Mouse (Mus musculus) gastrocnemius, adult 18-20 months (tissue): ENCODE data around the gene Cd5. TPM values are rescaled to one million over a fixed set of nuclear protein-coding genes. Genes with fewer than 3 reads are reported as not detected.

ENCODE experiments used
- DNase-seq: peaks from one replicate; pipeline ENCODE4 v3.0.0; 2021; ENCODE audit warnings: low spot score
- total RNA-seq, 2 experiments: library from RNA; stranded (reverse); gene quantifications; 2 replicates each; pipeline ENCODE4 v1.2.3; 2021

Cd5 gene
- total RNA-seq, 2 experiments from 2014 or later: not detected

DNA sequence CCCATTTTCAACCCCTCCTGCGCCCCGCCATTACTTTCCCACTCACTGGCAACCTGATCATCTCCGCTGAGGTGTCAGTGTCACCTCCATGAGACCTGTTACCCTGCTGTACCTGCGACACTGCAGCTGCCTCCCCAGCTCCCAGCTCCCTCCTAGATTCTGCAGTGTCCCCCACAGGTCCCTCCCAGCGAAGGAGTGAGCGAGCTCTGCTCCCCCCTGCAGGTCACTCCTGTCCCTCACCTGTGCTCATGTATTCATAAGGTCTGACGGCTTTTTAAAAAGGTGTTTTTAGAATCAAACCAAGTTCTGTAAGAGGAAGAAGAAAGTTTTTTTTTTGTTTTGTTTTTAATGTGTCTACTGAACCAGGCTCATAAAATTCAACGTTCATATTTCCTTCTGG lies 36.7 kb downstream of the Cd5 start:
- DNase-seq: no peak

DNA sequence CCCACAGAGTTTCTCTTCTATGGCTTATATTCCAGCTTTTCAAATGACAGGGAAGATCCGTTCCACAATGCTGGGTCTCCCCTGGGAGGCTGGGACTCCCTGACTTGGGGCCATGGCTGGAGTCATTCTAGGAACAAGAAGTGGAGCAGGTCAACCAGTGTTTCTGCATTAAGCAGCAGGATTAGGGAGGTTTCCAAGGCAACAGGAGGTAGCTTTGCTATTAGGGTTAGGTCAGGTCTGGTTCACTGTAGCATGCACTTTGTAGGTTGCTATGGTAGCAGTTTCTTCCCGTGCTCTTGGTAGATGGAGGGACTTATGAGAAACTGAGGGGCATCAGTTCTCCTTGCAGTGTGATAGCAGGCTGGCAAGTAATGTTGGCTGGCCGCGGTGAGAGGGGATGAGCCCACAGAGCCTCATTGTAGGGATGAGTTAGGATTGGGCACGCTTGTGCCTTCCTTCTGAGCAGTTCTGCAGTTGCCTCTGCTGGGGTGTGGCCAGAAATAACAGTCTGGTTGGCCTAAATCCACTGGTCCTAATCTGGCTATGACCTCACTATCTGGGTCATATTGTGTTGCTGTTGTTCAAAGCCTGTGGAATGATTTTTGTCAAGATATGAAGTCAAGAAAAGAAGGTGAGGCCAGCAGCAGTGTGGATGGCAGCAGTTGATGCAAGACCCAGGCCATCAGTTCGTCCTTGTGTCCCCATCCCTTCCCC lies 37.6 kb downstream of the Cd5 start:
- peak; percentile 83 for DNase-seq

DNA sequence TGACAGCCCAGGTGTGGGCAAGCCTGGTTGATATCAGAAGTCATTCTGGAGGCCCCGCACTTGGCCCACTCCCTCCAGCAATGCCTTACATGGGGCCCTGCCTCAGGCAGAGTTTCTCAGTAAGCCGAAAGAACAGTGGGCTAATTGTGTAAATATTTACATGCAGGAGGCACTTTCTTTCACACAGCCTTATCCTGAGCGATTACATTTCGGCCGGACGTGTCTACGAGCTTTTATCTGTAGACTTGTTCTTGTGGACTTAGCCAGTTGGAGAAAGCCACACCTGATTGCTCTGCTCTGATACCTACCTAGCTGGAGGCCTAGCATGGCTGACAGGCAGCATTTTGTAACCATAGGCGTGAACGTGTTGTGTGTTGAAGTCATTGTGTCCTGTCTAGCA lies 39.0 kb downstream of the Cd5 start:
- DNase-seq: no peak

DNA sequence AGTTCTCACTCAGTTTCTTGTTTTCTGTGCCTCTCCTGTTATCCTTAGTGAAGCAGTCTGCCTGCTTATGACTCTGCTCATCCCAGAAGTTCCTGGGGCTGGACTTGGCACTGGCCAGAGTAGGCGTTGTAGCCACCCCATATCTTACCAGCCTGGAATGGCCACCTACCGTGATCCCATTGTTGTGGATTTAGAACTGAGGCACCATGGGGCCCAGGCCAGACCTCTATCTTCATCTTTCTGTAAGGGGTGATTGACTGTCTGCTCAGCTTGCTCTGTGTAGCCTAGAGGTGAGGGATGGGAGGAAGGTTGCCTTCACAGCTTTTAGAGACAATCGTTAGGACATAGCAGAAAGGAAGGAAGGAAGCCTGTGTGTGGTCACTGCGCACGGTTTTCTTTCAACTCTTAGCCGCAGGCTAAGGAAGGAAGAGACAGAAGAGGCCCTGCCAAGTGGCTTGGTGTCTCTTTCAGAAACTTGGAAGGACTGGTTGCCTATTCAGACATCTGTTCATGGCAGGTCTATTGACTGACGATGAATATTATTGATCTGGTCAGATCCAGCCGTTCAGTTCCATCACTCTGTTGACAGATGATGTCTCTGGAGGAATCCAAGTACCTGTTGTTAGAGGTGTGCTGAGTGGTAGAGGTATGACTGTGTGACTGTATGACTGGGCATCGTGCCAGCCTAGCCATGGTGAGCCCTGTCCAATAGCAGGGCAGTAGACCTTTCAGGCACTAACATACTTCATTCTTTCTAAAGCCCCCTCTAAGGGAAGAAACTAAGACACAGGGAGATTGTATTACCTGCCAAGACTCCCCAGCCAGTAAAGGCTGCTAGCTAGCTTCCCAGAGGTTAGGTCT lies 40.4 kb downstream of the Cd5 start:
- no peak for DNase-seq

DNA sequence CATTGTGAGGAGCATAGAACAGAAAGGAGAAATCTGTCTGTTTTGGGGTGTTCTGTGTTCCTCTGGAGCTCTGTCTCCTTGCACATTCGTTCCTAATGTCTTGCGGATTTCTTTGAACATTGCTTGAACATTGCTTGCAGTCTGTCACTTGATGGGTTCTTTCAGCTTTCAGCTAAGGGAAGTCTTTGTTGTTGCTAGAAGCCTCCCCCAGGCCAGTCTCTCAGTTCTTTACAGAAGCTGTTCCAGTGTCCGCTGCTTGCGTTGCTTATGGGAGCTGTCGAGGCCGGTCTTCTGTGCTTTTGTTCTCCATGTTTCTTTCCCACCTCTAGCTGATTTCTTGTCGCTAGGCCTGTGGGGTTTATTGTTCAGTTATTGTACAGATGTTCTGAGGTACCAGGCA lies 43.0 kb downstream of the Cd5 start:
- no peak for DNase-seq

DNA sequence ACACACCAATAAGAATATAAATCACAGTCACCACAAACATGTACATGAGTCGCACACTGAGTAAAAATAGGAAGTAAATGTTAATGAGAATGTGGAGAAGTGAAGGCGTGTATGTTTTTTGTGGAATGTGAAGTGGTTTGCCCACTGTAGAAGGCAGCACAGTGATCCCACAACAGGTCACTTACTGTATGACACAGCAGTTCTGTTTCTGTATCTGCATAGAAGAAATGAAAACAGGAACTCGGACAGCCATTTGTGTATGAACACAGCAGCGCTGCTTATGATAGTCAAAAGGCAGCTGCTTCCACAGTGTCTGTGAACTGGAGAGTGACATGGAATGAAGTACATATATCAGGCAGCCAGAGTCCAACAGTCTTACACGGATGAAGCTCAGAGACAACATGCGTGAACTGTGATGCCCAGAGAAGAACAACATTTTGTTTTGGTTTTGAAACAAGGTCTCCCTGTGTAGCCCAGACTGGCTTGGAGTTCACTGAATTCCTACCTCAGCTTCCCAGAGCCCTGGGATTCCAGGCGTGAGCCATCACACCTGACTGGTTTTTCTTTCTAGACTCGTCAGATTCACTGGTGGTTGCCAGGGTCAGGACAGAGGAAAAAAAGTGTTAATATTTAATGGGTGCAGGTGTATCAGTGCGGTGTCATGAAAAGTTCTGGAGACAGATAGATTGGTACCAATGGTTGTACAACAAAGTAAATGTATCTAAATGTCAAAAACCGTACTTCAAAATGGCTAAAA lies 44.7 kb downstream of the Cd5 start:
- DNase-seq: no peak

DNA sequence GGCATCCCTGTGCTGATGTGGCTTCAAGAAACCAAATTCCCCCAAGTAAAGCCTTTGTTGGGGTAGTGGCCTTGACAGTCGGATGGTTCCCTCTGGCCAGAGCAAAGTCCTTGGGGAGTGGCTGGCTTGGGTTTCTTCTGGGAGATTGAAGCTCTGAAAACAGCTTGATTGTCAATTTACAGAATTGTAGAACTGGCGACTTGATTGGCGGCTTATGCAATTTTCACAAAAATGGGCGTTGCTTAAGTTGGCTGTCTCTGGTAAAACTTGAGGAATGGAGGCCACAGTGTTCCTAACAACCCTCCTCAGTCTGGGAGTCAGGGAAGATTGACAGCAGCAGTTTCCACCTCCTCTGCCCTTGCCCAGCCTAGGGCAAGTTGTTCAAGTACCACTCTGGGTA lies 46.4 kb downstream of the Cd5 start:
- no peak for DNase-seq

DNA sequence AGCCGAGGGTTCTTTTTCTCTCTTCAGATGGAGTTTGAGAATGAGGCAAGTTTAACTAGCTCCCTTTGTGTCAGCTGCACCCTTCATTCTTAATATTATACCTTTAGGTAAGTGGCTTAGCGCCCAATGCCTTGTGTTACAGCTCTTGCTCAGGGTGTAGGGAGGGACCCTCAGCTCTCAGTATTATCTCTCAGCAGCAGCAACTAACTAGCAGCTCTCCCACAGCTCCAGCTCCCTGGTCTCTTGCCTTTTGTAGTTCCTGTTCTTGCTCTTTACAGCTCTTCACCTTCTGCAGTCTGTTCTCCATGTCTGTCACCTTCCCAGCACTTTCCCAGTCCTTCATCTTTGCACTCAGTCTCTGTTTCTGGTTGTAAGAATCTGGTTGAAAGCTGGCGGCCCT lies 47.1 kb downstream of the Cd5 start:
- no peak for DNase-seq

DNA sequence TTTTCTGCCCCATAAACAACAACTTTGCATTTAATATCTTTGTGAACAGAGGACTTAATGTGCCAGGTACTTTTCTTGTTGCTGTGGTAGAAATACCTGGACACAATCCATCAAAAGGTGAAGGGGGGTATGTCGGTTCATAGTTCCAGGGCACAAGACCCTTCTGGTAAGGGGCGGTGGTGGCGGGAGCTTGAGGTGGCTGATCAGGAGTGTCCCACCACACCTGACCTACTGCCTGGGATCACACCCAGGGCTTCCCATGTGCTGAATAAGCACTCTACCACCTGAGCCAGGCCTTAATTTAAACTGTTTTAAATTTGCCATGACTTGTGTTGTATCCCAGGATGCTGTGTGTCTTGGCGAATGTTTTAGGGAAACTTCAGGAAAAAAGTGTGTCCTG lies 47.7 kb downstream of the Cd5 start:
- no peak for DNase-seq

DNA sequence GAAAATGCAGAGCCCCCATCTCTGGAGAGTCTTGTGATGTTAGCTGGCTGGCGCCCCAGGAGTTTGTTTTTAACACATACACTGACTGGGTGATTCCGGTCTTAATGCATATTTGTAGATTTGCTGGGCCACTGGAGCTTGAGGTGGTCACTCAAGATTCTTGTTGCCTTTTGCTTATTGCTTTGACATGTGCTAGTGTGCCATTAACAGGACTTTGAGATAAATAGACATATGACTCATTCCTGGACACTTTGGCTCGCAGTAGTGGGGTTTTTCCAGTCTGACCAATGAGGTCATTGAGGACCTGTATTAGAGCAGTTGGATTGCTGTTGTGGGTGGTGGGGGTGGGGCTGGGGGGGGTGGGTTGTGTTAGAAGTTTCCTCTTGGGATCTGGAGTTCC lies 48.5 kb downstream of the Cd5 start:
- peak; percentile 57 for DNase-seq

DNA sequence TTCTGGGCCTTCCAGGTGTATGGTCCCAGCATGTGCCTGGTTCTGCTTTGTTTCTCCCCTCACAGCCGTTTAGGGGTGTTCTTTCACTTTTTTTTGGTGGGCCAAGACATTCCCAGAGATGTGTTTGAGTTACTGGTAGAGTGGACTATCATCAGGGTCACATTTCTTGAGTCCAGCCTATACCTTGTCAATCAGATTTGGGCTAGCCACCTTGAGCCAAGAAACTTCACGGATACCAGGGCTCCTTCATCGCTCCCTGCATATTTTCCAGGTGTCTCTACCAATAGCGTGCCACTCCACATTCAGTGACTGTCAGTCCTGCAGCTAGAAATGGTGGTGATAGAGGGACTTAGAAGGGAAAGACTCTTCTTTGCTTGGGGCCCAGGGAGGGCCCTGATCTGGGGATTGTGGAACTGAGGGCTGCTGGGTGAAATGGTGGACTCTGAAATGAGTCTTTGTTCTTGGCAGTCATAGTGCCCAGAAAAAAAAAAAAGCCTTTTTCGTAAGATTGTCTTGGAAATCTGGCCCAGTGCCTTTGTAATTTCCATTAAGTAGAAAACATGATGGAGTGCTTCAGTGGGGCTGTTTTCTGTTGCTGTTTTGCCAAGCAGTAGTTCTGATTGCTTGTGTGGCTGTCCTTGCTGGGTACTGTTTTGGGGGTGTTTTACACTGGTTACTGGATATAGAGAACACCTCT lies 49.2 kb downstream of the Cd5 start:
- DNase-seq: peak; percentile 37

DNA sequence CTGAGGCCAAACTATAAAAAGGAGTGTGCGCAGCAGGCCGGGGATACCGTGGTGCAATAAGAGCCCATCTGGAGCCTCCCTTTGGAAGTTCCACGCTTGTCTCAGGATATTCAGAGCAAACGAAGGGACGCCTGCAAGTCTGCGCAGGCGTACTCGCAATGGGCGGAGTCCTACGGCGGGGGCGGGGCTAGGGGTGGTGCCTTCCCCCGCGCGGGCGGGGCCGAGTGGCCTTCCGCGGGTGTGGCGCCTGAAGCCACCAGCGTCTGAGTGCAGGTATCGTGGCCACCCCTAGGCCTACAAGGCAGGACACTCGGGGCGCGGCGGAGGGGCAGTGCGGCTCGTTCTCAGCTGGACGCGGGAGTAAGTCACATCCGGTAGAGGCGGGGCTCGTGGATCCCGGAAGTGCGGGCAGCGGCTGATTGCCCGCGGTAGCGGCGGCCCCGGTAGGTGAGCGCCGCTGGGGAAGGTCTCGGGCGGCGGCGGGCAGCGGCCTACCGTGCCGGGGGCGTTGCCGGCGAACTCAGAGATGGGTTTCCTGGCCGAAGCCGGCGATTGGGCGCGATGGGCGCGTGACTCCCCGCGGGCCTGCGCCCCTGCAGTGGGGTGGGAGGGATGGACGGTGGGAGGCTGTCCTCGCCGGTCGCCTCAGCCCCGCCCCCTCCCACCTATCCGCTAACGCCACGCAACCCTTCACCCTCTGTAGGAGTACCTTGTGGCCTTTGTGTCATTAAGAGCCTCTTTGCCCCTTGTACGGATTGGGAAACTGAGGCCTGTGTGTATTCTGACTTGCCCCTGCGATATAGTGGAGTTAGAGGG lies 50.1 kb downstream of the Cd5 start, which contains the start of gene Vps37c:
Gene Vps37c (plus strand): TSS at position 199 of the 816 bp plus-strand sequence.
- peak; percentile 94 for DNase-seq

DNA sequence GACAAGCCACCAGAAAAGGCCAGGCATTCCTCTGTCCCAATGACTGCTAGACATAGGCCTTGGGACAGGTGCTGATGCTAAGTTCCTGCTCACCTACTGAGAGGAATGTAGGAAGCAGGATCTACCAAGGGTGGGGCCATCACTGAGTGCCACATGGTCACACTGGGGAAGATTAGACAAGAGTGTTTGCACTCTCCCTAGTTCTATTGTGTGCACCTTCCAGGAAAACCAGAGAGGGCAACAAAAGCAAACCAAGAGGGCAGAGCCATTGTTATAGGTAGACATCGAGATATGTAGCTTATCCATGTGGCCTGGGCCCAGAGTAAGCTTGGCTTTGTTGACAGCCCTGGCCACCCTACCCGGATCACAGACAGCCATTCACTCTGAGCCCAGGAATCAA lies 53.1 kb downstream of the Cd5 start:
- DNase-seq: no peak

DNA sequence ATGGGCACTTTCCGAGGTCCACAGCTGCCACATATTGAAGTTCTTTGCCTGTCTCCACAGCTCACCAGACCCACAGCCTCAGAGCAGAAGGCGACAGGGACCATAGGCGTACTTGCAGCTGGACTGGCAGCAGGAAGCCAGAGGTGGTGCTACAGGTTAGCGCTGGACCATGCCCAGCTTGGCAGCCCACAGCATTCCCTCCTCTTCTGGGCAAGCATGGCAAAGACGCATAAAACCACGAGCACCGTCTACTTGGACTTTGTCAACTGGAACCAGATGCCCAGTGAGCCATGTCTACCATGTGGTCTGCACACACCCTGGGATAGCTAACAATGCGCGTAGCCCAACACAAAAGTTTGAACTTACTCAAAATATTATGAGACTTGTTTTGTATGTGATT lies 53.7 kb downstream of the Cd5 start:
- DNase-seq: no peak

DNA sequence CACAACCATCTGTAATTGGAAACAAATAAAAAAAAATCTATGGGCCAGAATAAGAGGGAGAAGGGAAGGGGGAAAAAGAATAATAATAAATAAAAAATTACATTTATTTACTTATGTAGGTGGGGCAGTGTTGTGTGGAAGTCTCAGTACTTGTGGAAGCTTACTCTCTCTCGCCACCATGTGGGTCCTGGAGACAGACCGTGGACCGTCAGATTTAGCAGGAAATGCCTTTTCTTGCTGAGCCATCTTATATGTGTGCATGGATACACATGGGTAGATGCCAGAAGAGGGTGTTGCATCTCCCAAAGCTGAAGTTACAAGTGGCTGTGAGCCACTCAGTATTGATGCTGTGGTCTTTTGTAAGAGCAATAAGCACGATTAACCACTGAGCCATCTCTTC lies 57.2 kb downstream of the Cd5 start:
- DNase-seq: no peak

DNA sequence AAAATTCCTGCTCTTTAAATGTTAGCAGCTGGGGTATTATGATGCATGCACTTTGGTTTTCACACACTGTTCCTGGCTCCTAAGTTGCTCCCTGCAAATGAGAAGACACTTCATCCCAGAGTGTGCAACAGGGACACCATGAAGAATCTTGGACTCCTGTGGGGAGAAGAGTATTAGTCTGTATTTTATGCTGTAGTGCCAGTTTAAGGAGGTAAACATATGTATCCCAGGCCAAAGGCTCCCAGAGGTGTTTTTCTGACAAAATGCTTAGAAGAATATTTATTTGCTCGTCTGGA lies 60.1 kb downstream of the Cd5 start:
- no peak for DNase-seq

DNA sequence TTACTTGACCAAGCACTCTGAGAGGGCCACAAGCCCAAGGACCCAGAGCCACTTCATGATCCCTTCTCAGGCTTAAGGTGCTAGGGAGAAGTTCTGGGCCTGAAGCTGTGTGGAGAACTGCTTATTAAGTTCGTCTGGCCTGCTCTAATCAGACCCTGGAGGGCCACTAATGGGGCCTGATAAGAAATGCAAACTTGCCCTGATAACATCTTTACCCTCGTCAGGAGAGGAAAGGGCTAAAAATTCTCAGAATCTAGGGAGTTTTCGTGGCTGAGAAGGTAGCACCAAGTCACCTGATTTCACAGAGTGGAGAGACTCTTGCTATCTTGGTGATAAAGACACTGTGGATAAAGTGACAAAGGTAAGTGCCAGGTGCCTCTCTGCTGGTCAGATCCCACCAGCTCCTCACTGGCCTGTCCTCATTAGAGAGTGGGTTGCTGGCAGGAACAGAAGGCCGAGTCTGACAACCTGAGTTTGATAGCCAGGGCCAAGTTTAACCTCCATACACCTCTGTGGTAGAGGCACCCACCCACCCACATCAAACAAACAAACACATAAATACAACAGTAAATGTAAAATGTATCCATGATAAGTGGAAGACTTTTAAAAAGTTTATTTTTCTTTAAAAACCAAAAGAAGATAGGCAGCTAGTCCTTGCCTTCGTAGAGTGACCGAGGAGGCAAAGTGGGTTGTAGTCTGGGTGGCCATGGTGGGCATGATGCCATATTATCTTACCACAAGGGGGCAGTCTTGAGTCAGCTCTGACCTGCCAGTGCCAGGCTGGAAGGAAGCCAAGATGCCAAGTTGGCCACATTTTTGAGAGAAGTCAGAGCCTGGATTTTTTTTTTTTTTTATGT lies 60.7 kb downstream of the Cd5 start, which contains the start of gene Pga5:
Gene Pga5 (minus strand): TSS at position 157 of the 857 bp plus-strand sequence.
- DNase-seq: peak; percentile 85

DNA sequence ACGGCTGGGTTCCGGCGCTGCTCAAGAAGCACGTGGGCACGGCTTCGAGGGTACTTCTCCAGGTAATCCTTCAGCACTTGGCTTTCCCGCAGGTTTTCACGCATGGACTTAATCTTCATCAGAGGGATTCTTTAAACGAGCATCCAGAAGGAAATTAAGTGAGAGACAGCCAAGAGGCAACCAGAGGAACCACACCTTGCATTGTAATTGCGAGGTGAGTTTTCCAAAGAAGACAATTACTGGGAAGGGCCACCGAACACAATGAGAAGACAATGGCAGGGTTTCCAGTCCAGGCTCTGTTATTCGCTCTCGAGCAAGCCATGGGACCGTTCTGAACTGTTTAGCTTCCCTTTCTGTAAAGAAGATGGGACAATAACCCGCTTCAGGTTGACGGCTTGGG lies 62.1 kb downstream of the Cd5 start:
- no peak for DNase-seq

DNA sequence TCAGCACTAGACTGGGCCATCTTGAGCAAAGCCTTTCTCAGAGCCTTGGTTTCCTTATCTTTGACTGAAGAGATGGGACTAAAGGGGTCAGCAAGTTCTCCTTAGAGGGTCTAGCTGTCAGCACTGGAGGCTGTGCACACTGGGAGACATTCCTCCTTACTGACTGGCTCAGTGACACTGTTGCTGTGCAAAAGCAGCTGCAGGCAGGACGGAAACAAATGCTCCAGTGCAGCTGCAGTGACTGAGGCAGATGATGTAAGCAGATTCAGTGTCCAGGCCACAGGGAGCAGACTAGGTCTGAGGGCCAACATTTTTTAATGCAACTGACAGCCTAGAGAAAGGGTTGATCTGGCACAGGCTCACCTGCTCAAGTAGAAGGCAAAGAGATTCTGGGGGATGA lies 65.5 kb downstream of the Cd5 start:
- DNase-seq: no peak

DNA sequence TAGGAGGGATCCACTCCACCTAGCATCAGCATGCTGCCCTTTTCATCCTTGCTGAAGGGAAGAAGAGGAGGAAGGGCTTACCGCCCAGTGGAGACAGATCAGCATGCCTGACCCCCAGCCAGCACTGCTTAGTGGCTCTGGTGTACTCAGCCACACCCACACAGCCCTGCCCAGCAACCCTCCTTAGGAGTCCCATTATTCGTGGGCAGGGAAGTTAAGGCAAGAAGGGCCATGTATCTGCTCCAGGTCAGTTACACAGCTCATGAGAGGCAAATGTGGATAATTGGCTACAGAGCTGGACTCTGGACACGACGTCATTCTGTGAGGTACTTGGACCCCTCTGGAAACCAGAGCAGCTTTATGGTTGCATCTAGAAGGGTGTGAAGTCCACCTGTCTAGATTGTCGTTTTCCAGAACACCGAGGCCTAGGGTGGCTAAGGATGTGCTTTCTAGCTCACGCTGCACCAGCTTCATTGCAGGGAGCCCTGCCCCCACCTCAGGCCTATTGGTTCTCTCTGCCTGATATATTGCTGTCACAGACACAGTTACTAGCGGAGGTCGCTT lies 66.9 kb downstream of the Cd5 start:
- no peak for DNase-seq
